Mouse (Mus musculus) MEL (cell line): ENCODE results near the gene Ppfibp2.

Experiments
- CTCF ChIP-seq, 3 experiments: IDR thresholded peaks in 2 of 3; conservative IDR thresholded peaks in 1 of 3; 2 replicates each; pipeline ENCODE4 v1.5.1; 2011 to 2012; ENCODE audit warnings: low read length in 3 of 3, low read depth in 2 of 3, mild to moderate bottlenecking in 2 of 3, improper control_type of control experiment in 1 of 3, inconsistent platforms in 1 of 3, mixed read lengths in 1 of 3, moderate library complexity in 1 of 3; ENCODE audit not compliant: control insufficient read depth in 1 of 3, insufficient read depth in 1 of 3, poor library complexity in 1 of 3, severe bottlenecking in 1 of 3
- ETS1 ChIP-seq: IDR thresholded peaks from 2 replicates; pipeline ENCODE4 v1.6.1; 2012; ENCODE audit warnings: low read depth, mild to moderate bottlenecking, inconsistent platforms, low read length, improper control_type of control experiment, moderate library complexity
- MAZ ChIP-seq: IDR thresholded peaks from 2 replicates; pipeline ENCODE4 v1.6.1; 2012; ENCODE audit warnings: low read depth, mild to moderate bottlenecking, inconsistent platforms, low read length, improper control_type of control experiment
- USF2 ChIP-seq, 2 experiments: IDR thresholded peaks; 2 replicates each; pipeline ENCODE4 v1.6.1; 2011 to 2012; ENCODE audit warnings: improper control_type of control experiment in 2 of 2, low read length in 2 of 2, borderline replicate concordance in 1 of 2, inconsistent platforms in 1 of 2, low read depth in 1 of 2, mild to moderate bottlenecking in 1 of 2; ENCODE audit not compliant: insufficient read depth in 1 of 2

DNA sequence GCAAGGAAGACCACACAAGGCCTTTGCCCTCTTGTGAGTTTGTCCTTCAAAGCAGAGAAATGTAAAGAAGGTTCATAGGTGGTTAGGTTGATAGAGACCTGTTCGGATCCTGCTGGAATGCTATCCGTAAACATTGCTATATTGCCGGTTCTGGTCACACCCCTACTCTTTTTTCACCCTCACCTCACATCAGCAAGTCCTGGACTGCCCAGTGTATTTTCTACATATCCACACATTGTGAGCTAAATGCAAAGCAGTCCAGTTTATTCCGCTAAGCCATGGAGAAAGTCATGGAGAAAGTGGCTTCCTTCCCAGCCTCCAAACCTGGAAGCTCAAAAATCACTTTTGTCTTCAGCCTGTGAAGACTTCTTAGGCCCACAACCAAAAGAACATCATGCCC is 154.7 kb downstream of the Ppfibp2 start:
- TF ChIP-seq CTCF (IDR thresholded peaks at IDR 0.05 in 2 of 3, conservative IDR thresholded peaks at IDR 0.05 in 1 of 3; ENCODE audit: control insufficient read depth in 1 of 3, insufficient read depth in 1 of 3, low read depth in 2 of 3, low read length in 3 of 3, poor library complexity in 1 of 3, severe bottlenecking in 1 of 3) (no peak), MAZ (no peak), ETS1 (no peak), USF2 (IDR thresholded peaks at IDR 0.05; ENCODE audit: borderline replicate concordance in 1 of 2, insufficient read depth in 1 of 2, low read depth in 1 of 2, low read length in 2 of 2) (no peak)
